Mouse (Mus musculus): ENCODE results near the gene Gm49027. TPM values are rescaled to one million over a fixed set of nuclear protein-coding genes. Genes with fewer than 3 reads are reported as not detected.
A peak's percentile ranks its signal among the peaks of the same experiment; 100 is the strongest.
"Not testable (repeated sequence)": the region's sequence is repeated elsewhere in the genome, so short reads cannot be mapped to it uniquely, and the experiment has no call there.

Gene Gm49027
- total and polyA plus RNA-seq, 2 experiments from 2014 or later: 3.7 to 4.4 TPM

GRCm38 (mm10) chr5:123521621-123522020 lies 3.7 kb downstream of the Gm49027 start:
- ATAC-seq (no peak), DNase-seq (no peak)
- Histone ChIP-seq H3K27ac (ENCODE audit: low read depth, low read length) (no peak overlapping the region), H3K9ac (no peak overlapping the region), H3K4me2 (ENCODE audit: low read depth) (no peak overlapping the region), H3K36me3 (ENCODE audit: insufficient read depth) (peaks cover 22% of the 10 kb centered on the region), H3K4me3 (ENCODE audit: low read depth, low read length) (no peak overlapping the region), H3K27me3 (ENCODE audit: insufficient read depth, low read length) (no peaks in the 10 kb centered on the region), H3K9me3 (ENCODE audit: low read length) (no peaks in the 10 kb centered on the region), H3K4me1 (ENCODE audit: insufficient read depth) (peaks cover 12% of the 10 kb centered on the region)
- 83% methylated on average over 1 of the region's 1 CpGs for WGBS
- no peak for TF ChIP-seq CTCF (IDR thresholded peaks at IDR 0.05; ENCODE audit: low read depth)

- Histone ChIP-seq H3K4me3 (ENCODE audit: low read depth, low read length) (no peak overlapping the region), H3K9me3 (ENCODE audit: low read length) (no peaks in the 10 kb centered on the region), H3K9ac (no peak overlapping the region), H3K27me3 (ENCODE audit: insufficient read depth, low read length) (no peaks in the 10 kb centered on the region), H3K4me1 (ENCODE audit: insufficient read depth) (peaks cover 12% of the 10 kb centered on the region), H3K27ac (ENCODE audit: low read depth, low read length) (no peak overlapping the region), H3K4me2 (ENCODE audit: low read depth) (no peak overlapping the region), H3K36me3 (ENCODE audit: insufficient read depth) (peaks cover 31% of the 10 kb centered on the region)
- no peak for TF ChIP-seq CTCF (IDR thresholded peaks at IDR 0.05; ENCODE audit: low read depth)
- ATAC-seq: no peak
- 92% methylated on average over 9 of the region's 9 CpGs for WGBS
- no peak for DNase-seq
Observed at GRCm38 (mm10) chr5:123520666-123521065, 4.6 kb downstream of the Gm49027 start.

GRCm38 (mm10) chr5:123514871-123515270 lies 10.4 kb downstream of the Gm49027 start:
- Histone ChIP-seq H3K4me1 (ENCODE audit: insufficient read depth) (no peaks in the 10 kb centered on the region), H3K27ac (ENCODE audit: low read depth, low read length) (no peak overlapping the region), H3K9ac (no peak overlapping the region), H3K9me3 (ENCODE audit: low read length) (no peaks in the 10 kb centered on the region), H3K27me3 (ENCODE audit: insufficient read depth, low read length) (no peaks in the 10 kb centered on the region), H3K4me2 (ENCODE audit: low read depth) (no peak overlapping the region), H3K4me3 (ENCODE audit: low read depth, low read length) (no peak overlapping the region), H3K36me3 (ENCODE audit: insufficient read depth) (peaks cover 51% of the 10 kb centered on the region)
- no peak for ATAC-seq
- 92% methylated on average over 5 of the region's 5 CpGs for WGBS
- TF ChIP-seq CTCF (IDR thresholded peaks at IDR 0.05; ENCODE audit: low read depth): no peak
- no peak for DNase-seq

GRCm38 (mm10) chr5:123512102-123512501 lies 13.2 kb downstream of the Gm49027 start:
- Histone ChIP-seq H3K4me3 (ENCODE audit: low read depth, low read length) (no peak overlapping the region), H3K4me1 (ENCODE audit: insufficient read depth) (0 out of 2 replicates have a peak, but pooled peaks cover 5% of the 10 kb centered on the region), H3K27me3 (ENCODE audit: insufficient read depth, low read length) (no peaks in the 10 kb centered on the region), H3K4me2 (ENCODE audit: low read depth) (no peak overlapping the region), H3K9me3 (ENCODE audit: low read length) (no peaks in the 10 kb centered on the region), H3K36me3 (ENCODE audit: insufficient read depth) (peaks cover 33% of the 10 kb centered on the region), H3K27ac (ENCODE audit: low read depth, low read length) (no peak overlapping the region), H3K9ac (no peak overlapping the region)
- no peak for TF ChIP-seq CTCF (IDR thresholded peaks at IDR 0.05; ENCODE audit: low read depth)
- DNase-seq: no peak
- 92% methylated on average over 3 of the region's 3 CpGs for WGBS
- no peak for ATAC-seq

- H3K27me3 ChIP-seq (ENCODE audit: insufficient read depth, low read length); H3K27ac ChIP-seq (ENCODE audit: low read depth, low read length); DNase-seq; ATAC-seq; H3K4me3 ChIP-seq (ENCODE audit: low read depth, low read length); H3K9ac ChIP-seq; H3K4me2 ChIP-seq (ENCODE audit: low read depth); H3K9me3 ChIP-seq (ENCODE audit: low read length); H3K4me1 ChIP-seq (ENCODE audit: insufficient read depth): not testable (repeated sequence)
- peaks cover 28% of the 10 kb centered on the region for H3K36me3 ChIP-seq (ENCODE audit: insufficient read depth)
- 74% methylated on average over 3 of the region's 3 CpGs for WGBS
Observed at GRCm38 (mm10) chr5:123511426-123511825, 13.9 kb downstream of the Gm49027 start.

- 0 out of 2 replicates have a peak, but pooled peaks cover 5% of the 10 kb centered on the region for H3K4me1 ChIP-seq (ENCODE audit: insufficient read depth)
- DNase-seq (no peak), ATAC-seq (no peak)
- H3K27me3 ChIP-seq (ENCODE audit: insufficient read depth, low read length): peaks cover 1% of the 10 kb centered on the region; the same call in 1 of the 2 replicates
- 92% methylated on average over 5 of the region's 5 CpGs for WGBS
- H3K9me3 ChIP-seq (ENCODE audit: low read length): no peaks in the 10 kb centered on the region
- H3K27ac ChIP-seq (ENCODE audit: low read depth, low read length): no peak within 1 kb of the TSS
- no peak within 1 kb of the TSS for H3K4me3 ChIP-seq (ENCODE audit: low read depth, low read length)
- H3K4me2 ChIP-seq (ENCODE audit: low read depth): peak within 1 kb of the TSS; percentile 70; the same call in 1 of the 2 replicates
- H3K9ac ChIP-seq: no peak within 1 kb of the TSS
- no peak for TF ChIP-seq CTCF (IDR thresholded peaks at IDR 0.05; ENCODE audit: low read depth)
- peaks cover 15% of the 10 kb centered on the region for H3K36me3 ChIP-seq (ENCODE audit: insufficient read depth)
Observed at GRCm38 (mm10) chr5:123510160-123510559, 15.1 kb downstream of the Gm49027 start, which contains the start of gene B3gnt4. Gene B3gnt4, plus strand, starts transcription at chr5:123510460.

- H3K27me3 ChIP-seq (ENCODE audit: insufficient read depth, low read length): peaks cover 3% of the 10 kb centered on the region; the same call in 1 of the 2 replicates
- H3K9ac ChIP-seq: peak overlapping the region; percentile 68
- peaks cover 15% of the 10 kb centered on the region for H3K36me3 ChIP-seq (ENCODE audit: insufficient read depth)
- H3K4me2 ChIP-seq (ENCODE audit: low read depth): peak overlapping the region; percentile 70
- no peaks in the 10 kb centered on the region for H3K9me3 ChIP-seq (ENCODE audit: low read length)
- 5% methylated on average over 12 of the region's 12 CpGs for WGBS
- no peak for ATAC-seq
- H3K4me3 ChIP-seq (ENCODE audit: low read depth, low read length): peak overlapping the region; percentile 62
- no peak for TF ChIP-seq CTCF (IDR thresholded peaks at IDR 0.05; ENCODE audit: low read depth)
- no peak overlapping the region for H3K27ac ChIP-seq (ENCODE audit: low read depth, low read length)
- DNase-seq: peak; percentile 39
- 0 out of 2 replicates have a peak, but pooled peaks cover 5% of the 10 kb centered on the region for H3K4me1 ChIP-seq (ENCODE audit: insufficient read depth)
Observed at GRCm38 (mm10) chr5:123508921-123509320, 16.4 kb downstream of the Gm49027 start.
